Comparison of ENCODE assay signal across 9 mouse cellular contexts in the genomic region with DNA sequence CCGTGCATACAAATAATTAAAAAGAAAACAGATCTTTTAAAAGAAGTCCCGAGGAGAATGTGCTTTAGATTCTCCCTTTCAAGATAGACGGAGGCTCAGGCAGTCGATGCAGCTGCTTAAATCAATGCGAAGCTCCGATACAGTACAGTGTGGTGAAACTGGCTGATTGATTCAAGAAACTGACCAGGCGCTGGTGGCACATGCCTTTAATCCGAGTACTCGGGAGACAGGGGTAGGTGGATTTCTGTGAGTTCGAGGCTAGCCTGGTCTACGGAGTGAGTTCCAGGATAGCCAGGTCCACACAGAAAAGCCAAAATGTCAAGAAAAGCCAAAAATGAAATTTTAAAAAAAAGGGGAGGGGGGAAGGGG. TPM values are rescaled to one million over a fixed set of nuclear protein-coding genes. Genes with fewer than 3 reads are reported as not detected.
DNase-seq lines count a peak whose midpoint lies in the region; ATAC-seq and TF ChIP-seq lines count a peak whose summit lies in the region.
"Had no signal": no experiment of that assay in that cellular context is flagged by ENCODE, and none has a peak within 500 bp of the region (broad histone marks: within the 10 kb centered on the region; RNA-seq: fewer than 3 reads in every experiment).

No protein-coding gene starts in this region.

- peak overlapping the region; percentile 61 for H3K4me2 ChIP-seq in hindbrain, embryonic 16.5 days (ENCODE audit: low read length)
- H3K4me2 ChIP-seq in midbrain, embryonic 15.5 days, result peak overlapping the region; percentile 62

- intact Hi-C loops in gastrocnemius, adult 2 months (cut with DNase I), result no loop called here
- intact Hi-C loops in gastrocnemius, postnatal 36 days (cut with DNase I), result no loop called here

- no peak for TF ChIP-seq CTCF in gastrocnemius, adult 2 months (IDR thresholded peaks at IDR 0.05)
- TF ChIP-seq CTCF in testis, adult 2 months (IDR thresholded peaks at IDR 0.05; ENCODE audit: control insufficient read depth, insufficient read depth, insufficient replicate concordance, low read depth, low read length), result no peak

- H3K27ac ChIP-seq in gastrocnemius, adult 2 months, result peak overlapping the region; percentile 76
- H3K27ac ChIP-seq in testis, adult 2 months (ENCODE audit: control insufficient read depth, insufficient read depth, low read depth, low read length), result peak overlapping the region; percentile 63; the same call in 1 of the 2 replicates
- H3K27ac ChIP-seq in hindbrain, embryonic 16.5 days (ENCODE audit: low read depth, low read length), result peak overlapping the region; percentile 36; the same call in 1 of the 2 replicates
- H3K27ac ChIP-seq in midbrain, embryonic 15.5 days, result peak overlapping the region; percentile 45

- H3K4me3 ChIP-seq in gastrocnemius, adult 2 months, result peak overlapping the region; percentile 73
- peak overlapping the region; percentile 82 for H3K4me3 ChIP-seq in testis, adult 2 months (ENCODE audit: control insufficient read depth, low read depth, low read length)
- H3K4me3 ChIP-seq in hindbrain, embryonic 16.5 days (ENCODE audit: low read length), result peak overlapping the region; percentile 52
- H3K4me3 ChIP-seq in midbrain, embryonic 15.5 days, result peak overlapping the region; percentile 49

- H3K36me3 ChIP-seq in testis, adult 2 months (ENCODE audit: control insufficient read depth, insufficient read depth, low read length), result no peaks in the 10 kb centered on the region
- no peaks in the 10 kb centered on the region for H3K36me3 ChIP-seq in hindbrain, embryonic 16.5 days (ENCODE audit: control insufficient read depth, insufficient read depth, low read length)
- no peaks in the 10 kb centered on the region for H3K36me3 ChIP-seq in midbrain, embryonic 15.5 days (replicated peaks)
- H3K36me3 ChIP-seq: G1E had no signal

- H3K27me3 ChIP-seq in testis, adult 2 months (ENCODE audit: control insufficient read depth, insufficient read depth, low read length), result no peaks in the 10 kb centered on the region
- no peaks in the 10 kb centered on the region for H3K27me3 ChIP-seq in hindbrain, embryonic 16.5 days (replicated peaks; ENCODE audit: control insufficient read depth, insufficient read depth, low read length)
- no peaks in the 10 kb centered on the region for H3K27me3 ChIP-seq in midbrain, embryonic 15.5 days (replicated peaks)

- TF ChIP-seq POLR2A in testis, adult 2 months (IDR thresholded peaks at IDR 0.05; ENCODE audit: control insufficient read depth, low read depth, low read length), result no peak

- 18% methylated on average over 11 of the region's 11 CpGs for WGBS in hindbrain, embryonic 16.5 days
- 22% methylated on average over 11 of the region's 11 CpGs for WGBS in midbrain, embryonic 15.5 days

- peak; percentile 83 for ATAC-seq in hindbrain, embryonic 16.5 days
- peak; percentile 83 for ATAC-seq in midbrain, embryonic 15.5 days (replicated peaks)

- peaks cover 2% of the 10 kb centered on the region; the same call in 1 of the 2 replicates for H3K4me1 ChIP-seq in testis, adult 2 months (ENCODE audit: control insufficient read depth, insufficient read depth, low read length)
- H3K4me1 ChIP-seq in hindbrain, embryonic 16.5 days (ENCODE audit: control insufficient read depth, insufficient read depth, low read depth, low read length), result no peaks in the 10 kb centered on the region
- H3K4me1 ChIP-seq in midbrain, embryonic 15.5 days, result no peaks in the 10 kb centered on the region

- no peaks in the 10 kb centered on the region for H3K9me3 ChIP-seq in hindbrain, embryonic 16.5 days (ENCODE audit: control insufficient read depth, low read length)
- H3K9me3 ChIP-seq in midbrain, embryonic 15.5 days, result no peaks in the 10 kb centered on the region
- H3K9me3 ChIP-seq: G1E had no signal

- H3K9ac ChIP-seq in hindbrain, embryonic 16.5 days (ENCODE audit: low read depth, low read length), result peak overlapping the region; percentile 68
- peak overlapping the region; percentile 37; the same call in 1 of the 2 replicates for H3K9ac ChIP-seq in midbrain, embryonic 15.5 days

- no peak for DNase-seq in gastrocnemius, adult 2 months
- no peak for DNase-seq in gastrocnemius, postnatal 36 days
- no peak for DNase-seq in testis, postnatal 10 days (ENCODE audit: low spot score)
- DNase-seq in thymus, postnatal 36 days, result no peak
- DNase-seq in yolk sac, embryonic 10.5 days (ENCODE audit: low spot score), result no peak

RNA-seq across cellular contexts. Expression of a gene that starts 31.7 kb away (rescaled TPM):
- total RNA-seq in gastrocnemius, adult 2 months (2021), result under 1 TPM; 0.10 to 0.56 TPM
- total RNA-seq in gastrocnemius, postnatal 36 days (2021), result under 1 TPM; 0.17 to 0.18 TPM
- 1.7 and 1.9 TPM in 2 replicates for polyA plus RNA-seq in testis, adult 2 months (2012; rRNA removed)
- polyA plus RNA-seq in hindbrain, embryonic 16.5 days (2015; fragmentation: Nextera tagmentation; extraction: Ambion mirVana), result 4.1 and 4.6 TPM in 2 replicates
- 1.9 and 2.2 TPM in 2 replicates for polyA plus RNA-seq in midbrain, embryonic 15.5 days (2015; fragmentation: Nextera tagmentation; extraction: Ambion mirVana)
- polyA plus RNA-seq: G1E had no signal

RNA-seq across cellular contexts. Expression of a gene that starts 49.0 kb away (rescaled TPM):
- not detected for total RNA-seq in gastrocnemius, adult 2 months (2021)
- not detected for total RNA-seq in gastrocnemius, postnatal 36 days (2021)
- polyA plus RNA-seq in testis, adult 2 months (2012; rRNA removed), result 0.08 TPM in 1 of 2 replicates, not detected in the other
- not detected in 2 replicates for polyA plus RNA-seq in hindbrain, embryonic 16.5 days (2015; fragmentation: Nextera tagmentation; extraction: Ambion mirVana)
- polyA plus RNA-seq in midbrain, embryonic 15.5 days (2015; fragmentation: Nextera tagmentation; extraction: Ambion mirVana), result not detected in 2 replicates
- total RNA-seq: G1E had no signal
- polyA plus RNA-seq: G1E had no signal

RNA-seq across cellular contexts. Expression of a gene that starts 59.9 kb away (rescaled TPM):
- 10 to 100 TPM; 39.9 to 48.6 TPM for total RNA-seq in gastrocnemius, adult 2 months (2021)
- 10 to 100 TPM; 39.1 to 44.9 TPM for total RNA-seq in gastrocnemius, postnatal 36 days (2021)
- 20.8 and 23.7 TPM in 2 replicates for polyA plus RNA-seq in testis, adult 2 months (2012; rRNA removed)
- polyA plus RNA-seq in hindbrain, embryonic 16.5 days (2015; fragmentation: Nextera tagmentation; extraction: Ambion mirVana), result 18.1 and 25.5 TPM in 2 replicates
- polyA plus RNA-seq in midbrain, embryonic 15.5 days (2015; fragmentation: Nextera tagmentation; extraction: Ambion mirVana), result 20.2 and 22.2 TPM in 2 replicates
- polyA plus RNA-seq: G1E had no signal
